Mouse (Mus musculus) megakaryocyte-erythroid progenitor cell, adult 5-6 weeks (primary cell): ENCODE measurements around the gene Slc2a13. TPM values are rescaled to one million over a fixed set of nuclear protein-coding genes. Genes with fewer than 3 reads are reported as not detected.

ENCODE experiments used
- ATAC-seq: replicated peaks from 2 replicates; pipeline ENCODE4 v1.8.0; 2016; ENCODE audit warnings: mild to moderate bottlenecking, inconsistent platforms; ENCODE audit not compliant: severe bottlenecking, poor library complexity, low FRiP score, low TSS enrichment
- total RNA-seq, 2 experiments: library from RNA; stranded (forward) in 1 of 2; stranded (reverse) in 1 of 2; fragments of 200-1000, 215-1000 nt in 1 of 2; fragments of >200 nt in 1 of 2; fragmentation: Nextera tagmentation in 1 of 2; gene quantifications; 2 replicates each; pipeline ENCODE4 v1.2.3; 2014 to 2017

Slc2a13 gene
- total RNA-seq, 2 experiments from 2014 or later = not detected

DNA sequence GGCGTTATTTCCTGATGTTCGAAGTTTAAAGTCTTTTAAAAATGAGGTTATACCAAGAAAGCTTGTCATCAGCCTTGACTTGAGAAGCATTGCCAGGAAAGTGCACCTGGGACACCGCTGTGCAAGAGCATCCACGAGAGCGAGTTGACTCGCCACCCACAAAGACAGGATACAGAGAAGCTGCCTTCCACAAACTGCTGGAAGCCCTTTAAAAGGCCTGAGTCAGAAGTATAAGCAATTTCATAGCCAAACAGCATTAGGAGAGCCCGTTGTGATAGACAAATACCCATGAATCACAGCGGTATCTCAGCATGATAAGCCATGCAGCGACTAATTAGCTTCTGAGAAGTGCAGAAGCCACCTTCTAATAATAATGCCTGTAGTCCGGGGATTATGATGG is 48.6 kb downstream of the Slc2a13 start:
- ATAC-seq = no peak

DNA sequence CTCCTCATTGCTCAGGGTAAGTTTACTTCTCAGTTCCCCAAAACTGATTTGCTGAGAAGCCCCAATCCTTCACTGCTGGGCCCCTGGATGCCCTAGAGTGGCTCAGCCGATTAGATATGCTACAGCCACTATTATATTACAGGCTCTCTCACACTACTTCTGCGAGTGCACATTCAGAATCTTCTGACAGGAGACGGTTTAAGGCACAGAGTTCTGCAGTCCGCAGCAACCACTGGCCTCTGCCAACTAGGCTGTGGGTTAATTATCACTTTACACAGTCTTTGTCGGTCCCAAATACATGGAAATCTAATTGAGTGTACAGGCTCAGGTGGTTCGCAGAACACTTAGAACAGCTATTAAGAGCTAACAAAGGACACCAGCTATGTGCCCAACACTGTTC is 69.8 kb downstream of the Slc2a13 start:
- no peak for ATAC-seq

DNA sequence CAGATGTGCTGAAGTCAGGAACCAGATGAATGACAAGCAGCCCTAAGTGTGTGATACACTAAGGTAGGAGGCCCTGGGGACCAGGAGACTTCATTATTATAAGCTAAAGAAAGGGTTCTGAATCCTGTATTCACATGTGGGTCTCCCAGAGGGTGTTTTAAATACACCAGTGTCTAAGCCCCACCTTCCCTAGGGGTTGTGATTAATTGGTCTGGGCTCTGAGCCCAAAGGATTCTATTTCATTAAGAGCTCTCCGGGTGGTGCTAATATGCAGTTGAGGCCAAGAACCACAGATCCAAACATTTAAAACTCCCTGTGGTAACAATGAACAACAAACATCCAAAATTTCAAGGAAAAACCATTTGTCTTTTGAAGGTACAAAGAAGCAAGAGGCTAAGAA is 70.4 kb downstream of the Slc2a13 start:
- no peak for ATAC-seq

DNA sequence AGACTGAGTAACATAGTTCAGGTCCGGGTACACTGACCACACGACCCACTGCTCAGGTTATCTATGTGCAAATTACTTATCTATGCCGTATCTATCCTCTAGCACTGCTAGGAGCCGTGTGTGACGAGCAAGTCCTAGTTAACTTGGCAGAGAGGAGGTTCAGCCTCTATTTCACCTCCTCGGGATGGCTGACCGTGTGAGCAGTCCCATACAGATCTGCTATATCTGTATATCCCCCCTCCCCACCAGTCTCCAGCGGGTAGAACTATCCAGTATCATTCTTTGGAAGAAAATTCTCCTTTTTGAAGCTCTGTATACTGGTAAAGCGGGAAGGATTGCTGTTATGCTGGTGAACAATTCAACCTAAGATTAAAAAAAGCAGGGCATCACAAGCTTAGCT is 70.8 kb downstream of the Slc2a13 start:
- ATAC-seq = no peak

DNA sequence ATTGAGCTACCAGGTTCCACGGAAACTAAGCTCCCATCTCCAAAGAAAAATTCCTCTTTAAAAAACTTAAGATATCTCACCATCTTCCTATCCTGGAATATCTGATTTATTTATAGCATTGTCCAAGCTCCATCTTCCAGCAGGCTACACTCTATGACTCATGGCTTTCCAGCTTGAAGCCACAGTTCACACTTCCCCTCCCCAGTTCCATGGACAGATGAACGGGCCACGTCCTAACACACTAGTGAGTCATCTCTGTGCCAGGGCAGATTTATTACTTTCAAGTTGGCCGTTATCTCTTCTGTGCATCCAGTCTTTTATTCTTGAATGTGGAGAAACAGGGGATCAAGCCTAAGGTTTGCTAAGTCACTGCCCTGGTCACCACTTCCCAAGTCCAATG is 78.0 kb downstream of the Slc2a13 start:
- no peak for ATAC-seq

DNA sequence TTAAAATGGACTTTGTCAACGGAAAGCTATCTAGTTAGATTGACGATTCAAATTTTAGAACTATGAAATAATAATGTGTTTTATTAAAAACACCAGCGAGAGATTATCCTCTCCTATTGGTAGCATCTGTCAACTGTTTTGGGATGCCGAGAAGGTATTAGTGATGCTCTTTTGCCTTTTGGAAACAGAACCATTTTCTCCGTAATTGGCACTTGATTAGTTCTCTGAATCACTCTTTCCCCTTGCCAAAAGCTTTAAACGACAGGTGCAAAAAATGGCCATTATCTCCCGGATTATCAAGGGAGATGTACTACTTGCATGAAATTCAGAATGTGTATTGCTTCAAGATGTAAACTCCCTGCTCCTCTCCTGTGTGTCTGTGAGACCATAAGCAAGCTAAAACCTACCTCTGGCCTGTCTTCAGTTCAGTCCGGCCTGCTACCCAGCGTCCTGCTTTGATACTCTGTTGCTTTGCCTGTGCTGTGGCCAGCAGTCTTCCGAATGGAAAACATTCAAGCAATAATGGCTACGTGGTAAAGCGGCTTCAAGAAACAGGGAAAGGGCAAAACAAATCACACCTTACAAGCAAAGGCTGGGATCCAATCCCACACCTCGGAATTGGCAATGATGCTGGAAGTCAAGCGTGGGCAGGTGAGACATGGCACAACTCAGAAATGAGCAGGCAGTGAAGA is 93.0 kb downstream of the Slc2a13 start:
- ATAC-seq = no peak

DNA sequence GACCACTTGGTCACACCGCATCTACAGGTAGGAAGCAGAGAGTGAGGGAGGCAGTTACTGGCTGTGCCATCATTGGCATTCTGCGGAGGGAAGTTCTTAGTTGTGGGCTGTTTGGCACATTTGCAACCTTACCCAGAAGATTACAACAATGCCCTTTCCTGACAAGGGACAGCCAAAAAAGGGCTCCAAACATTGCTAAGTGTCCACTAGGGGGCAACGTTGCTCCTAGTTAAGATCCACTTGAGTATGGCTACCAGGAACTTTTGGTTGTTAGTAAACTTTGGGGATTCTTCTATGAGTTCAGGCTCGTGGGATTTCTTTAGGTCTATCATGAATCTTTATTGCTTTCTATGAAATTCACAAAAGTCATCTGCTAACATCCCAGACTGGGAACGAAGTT is 95.3 kb downstream of the Slc2a13 start:
- peak; percentile 67 for ATAC-seq

DNA sequence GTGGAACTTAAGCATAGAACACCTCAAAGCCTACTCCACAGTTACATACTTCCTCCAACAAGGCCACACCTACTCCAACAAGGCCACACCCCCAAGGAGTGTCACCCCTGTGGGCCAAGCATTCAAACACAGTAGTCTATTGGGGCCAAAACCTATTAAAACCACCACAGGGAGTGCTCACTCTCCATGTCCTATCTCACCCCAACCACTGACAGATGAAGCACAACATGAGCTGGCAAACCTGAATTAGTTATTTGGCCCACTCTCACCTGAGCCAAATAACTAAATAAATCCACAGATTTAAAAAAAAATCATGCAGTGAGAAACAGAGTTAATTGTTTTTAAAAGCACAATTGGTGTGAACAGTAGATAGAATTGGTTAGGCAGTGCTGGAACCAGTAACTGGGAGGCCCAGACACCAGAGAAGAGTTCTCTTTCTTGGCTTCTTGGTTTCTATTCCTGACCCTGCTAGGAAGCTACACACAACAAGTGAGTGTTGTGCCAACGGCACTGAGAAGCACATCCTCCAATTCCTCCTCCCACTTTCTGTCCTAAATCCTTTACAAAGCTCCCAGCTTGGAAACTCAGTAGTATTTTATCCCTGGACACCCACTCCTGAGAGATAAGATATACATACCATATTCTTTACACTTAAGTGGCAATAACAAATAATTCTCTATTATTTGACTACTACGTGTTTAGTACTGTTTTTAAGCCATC is 99.2 kb downstream of the Slc2a13 start:
- no peak for ATAC-seq

DNA sequence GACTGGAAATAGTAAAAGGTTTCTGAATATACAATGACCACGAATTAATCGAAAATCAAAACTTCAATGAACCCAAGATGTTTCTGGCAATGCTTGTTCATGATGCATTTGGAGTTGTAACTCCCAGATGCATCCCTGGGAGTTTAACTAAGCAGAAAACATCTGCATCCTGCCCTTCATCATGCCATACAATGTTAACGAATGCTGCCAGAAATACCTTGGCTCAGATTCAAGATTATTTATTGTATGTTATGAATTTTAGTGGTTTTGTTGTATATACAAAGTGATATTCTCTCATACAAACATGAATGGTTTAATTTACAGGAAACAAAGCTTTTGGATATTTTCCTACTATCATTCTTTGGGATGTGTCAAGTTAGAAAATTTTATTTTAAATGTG is 107.7 kb downstream of the Slc2a13 start:
- ATAC-seq = no peak

DNA sequence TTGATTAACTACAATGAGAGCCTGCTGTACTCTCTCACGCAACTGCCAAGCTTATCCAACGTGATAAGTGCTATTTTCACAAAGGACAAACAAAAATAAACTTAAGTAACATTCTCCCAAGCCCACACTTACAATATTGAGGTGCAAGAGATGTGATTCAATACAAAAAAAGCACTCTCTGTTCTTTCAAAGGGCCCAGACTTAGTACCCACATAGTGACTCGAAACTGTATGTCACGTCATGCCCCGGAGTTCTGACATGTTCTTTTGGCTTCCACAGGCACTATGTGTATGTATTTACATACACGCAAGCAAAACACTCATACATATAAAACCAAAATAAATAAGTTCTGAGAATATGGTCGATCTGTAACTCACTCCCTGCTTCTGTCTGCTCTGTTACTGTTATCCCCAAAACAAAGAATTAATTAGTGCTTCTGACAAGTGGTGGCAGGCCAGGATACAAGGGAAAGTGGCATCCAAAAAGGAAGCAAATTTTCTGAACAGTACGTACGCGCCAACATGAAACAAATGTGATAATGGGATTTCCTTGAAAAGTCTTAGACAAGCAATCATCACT is 109.1 kb downstream of the Slc2a13 start:
- ATAC-seq = no peak

DNA sequence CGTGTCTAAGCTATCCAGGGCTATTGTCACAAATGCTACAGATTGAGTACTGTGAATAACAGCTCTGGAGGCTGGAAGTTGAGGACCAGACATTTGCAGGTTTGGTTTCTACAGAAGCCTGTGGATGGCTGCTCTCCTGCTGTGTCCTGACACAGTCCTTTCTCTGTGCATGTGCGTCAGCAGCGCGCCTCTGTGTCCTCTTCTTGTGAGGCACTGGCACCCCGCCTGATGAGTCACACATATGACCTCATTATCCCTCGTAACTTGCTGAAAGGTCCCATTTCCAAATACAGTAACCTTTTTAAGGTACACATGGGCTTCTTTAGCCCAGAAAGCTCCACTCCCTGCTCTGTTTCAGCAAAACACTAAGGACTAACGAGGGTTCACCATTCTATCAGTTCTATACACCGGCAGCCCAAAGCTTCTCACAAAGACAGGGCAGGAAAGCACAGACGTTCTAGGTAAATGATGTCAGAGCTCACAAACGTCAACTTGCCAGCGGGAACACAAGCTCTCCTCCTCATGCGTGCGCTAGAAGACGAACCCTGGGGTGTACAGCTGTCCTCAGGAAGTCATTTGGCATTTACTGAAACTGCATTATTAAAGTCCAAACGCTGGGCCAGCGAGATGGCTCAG is 109.9 kb downstream of the Slc2a13 start:
- ATAC-seq = no peak

DNA sequence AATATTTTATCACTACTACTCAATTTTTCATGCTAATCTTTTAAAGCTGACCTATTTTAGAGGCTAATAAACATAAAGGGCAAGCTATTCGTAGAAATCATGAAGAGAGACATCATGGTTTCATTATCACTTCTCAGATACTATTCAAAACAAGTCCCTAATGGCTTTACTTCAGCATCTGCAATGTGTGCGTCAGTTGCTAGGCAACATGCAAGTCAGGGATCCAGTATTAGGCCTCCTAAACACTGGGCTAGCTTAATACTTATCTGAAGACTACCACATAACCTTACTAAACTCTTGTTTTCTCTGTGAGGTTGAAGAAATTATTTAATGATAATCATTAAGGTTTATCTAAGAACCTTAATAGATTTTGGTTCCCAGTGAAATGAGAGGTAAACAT is 111.1 kb downstream of the Slc2a13 start:
- no peak for ATAC-seq

DNA sequence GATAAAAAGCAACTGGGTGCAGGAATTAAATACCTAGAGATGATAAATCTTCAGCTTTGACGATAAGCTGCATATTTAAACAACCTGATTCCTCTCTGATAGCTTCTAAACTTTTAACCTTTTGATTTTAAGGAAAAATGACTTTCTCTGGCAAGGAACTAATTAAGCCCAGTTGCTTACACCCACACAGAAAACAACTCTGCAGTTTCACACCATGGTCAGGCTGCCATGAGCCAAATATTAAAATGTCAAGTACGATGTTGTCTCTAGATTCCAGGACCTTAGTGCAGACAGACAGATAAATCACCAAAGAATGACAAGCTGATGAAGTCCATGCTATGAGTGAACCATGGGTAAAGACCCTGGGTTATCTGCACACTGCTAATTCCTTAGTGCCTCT is 115.9 kb downstream of the Slc2a13 start:
- ATAC-seq = no peak

DNA sequence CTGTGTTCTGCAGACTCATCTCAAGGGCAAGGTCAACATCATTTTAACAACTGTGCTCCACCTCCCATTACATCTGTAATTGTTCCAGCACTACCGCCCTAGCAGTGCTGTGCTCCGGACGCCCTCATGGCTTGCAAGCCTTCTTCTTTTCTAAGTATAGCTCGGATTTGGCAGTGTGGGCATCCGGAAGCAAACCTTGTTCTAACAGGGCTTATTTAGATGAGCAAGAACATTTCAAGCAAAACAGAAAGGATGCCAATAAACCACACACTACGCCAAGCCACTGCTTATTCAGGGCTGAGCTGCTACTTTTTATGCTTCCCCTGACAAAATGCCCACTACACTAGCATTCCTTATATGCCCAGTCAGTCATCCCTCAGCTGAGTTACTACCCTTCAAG is 127.7 kb downstream of the Slc2a13 start:
- no peak for ATAC-seq

DNA sequence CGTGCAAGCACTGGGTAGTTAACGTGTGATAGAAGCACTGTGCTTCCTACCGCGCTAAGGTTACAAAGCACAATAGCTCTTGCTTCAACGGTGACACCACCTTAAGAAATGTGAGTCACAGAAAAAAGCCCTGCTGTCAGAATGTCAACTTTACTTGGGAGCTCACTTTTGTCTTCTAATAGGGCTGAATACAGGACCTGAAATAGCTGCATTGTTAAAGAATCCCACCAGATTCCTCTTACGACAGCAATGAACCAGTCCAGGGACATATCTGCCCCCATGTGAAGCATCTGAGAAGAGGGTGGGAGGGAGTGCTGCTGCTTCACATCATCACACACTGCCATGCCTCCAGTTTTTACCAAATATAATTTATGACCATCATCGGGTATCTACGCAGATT is 129.6 kb downstream of the Slc2a13 start:
- ATAC-seq = no peak

DNA sequence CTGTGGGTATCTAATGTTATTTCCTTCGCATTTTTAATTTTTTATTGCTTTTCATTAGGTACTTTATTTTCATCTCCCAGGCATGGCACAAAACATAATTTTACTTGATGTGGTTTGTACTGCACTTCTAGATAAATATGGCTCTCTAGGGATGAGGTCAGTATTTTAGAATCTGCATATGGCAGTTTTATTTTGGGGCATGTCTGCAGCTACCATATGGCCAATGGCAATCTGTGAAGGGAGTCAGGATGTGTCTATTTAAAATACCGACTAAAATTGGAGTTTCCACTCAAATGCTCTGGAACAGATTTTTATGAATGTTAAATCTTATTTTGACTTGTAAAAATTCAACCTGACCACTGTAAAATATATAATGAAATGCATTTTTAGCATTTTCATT is 133.2 kb downstream of the Slc2a13 start:
- ATAC-seq = no peak

DNA sequence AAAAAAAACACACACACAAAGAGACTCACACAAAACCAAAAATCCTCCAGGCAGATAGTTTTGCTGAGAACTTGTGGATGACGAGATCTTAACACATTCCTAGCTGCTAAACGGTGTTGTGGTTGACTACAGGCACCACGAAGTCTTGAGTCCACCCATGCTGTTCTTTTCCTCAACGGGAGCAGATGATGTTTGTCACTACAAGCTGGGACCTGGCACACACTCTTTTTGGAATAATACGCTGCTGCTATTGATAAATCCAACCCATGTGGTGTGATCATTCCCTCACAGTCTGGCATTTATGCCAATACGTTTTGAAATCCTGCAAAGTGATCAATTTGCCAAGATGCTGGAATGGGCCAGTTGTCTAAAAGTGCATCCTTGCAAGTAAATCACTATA is 147.6 kb downstream of the Slc2a13 start:
- no peak for ATAC-seq

DNA sequence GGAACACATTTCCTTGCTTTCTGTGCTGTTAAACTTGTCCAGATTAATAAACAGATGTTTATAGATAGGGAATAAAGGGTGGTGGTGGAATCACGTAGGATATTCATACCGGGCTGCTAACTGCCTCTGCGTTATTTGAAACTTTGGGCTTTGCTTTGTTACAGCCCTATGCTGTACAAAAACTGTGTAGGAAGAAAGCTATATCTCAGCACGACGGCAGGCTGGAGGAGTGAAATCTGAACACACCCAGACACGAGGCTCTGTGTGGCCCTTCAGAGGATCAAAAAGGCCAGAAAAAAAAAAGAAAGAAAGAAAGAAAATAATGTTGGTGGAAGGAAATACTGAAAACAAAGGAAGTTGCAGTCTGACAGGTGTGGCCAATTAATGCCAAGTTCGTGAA is 166.1 kb downstream of the Slc2a13 start:
- ATAC-seq = no peak

DNA sequence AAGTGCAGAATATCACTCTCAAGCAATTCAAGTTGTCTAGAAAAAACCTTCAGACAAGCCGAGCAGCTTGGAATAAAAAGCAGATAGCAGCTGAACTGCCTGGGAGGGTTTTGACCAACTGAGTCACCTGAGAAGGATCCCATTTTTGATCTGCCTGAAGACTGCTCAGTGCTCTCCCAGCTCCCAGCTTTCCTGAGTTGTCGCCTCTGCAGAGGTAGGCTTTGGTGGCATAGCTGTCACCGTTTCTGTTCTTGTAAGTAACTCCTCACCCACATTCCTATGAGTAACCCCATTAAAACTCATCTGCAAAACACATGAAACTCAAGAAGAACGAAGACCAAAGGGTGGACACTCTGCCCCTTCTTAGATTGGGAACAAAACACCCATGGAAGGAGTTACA is 177.9 kb downstream of the Slc2a13 start:
- no peak for ATAC-seq

DNA sequence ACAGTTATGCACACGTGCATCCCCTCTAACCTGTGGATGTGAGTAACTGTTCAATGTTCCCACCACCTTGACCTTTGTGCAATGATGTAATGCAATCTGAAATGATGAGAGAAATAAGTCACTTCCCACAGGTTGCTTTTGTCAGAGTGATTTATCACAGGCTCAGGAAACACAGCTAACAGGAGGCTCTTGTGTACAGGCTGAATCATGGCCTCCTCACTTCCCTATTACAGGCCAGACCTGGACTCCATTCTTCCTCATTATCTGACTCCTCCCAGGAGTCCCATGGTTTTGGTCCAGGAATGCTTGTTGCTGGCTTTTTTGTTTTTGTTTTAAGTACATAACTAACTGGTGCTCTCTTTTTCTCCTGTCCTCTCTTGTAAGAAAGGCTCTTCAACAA is 189.4 kb downstream of the Slc2a13 start:
- ATAC-seq = no peak

DNA sequence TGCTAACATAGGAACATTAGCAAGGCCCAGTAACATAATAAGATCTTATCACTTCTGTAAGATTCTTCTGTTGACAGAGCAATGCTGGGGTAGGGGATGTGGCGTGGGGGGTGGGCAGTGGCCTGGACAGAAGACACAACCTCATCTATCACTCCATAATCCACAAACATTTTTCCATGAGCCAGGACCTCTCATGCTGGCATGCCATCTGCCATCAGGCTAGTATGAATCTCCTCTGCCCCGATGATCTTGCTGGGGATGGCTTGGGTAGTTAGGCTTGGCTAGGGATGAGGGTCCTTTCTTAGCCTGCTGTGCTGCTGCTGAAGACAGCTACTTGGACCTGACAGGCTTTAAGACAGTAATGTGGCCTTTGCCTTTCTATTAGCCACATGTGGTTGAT is 190.5 kb downstream of the Slc2a13 start:
- ATAC-seq = no peak
